Mouse (Mus musculus) v-Abl transformed pro-B cells (cell line): Measurements from ENCODE around the gene Smyd5.

Experiments used
- in situ Hi-C, 2 experiments: fragments of 400-800 bp; cut with MboI; formaldehyde crosslinking; loops; one replicate each; pipeline ENCODE4 v1.15.1; 2025; ENCODE audit not compliant: unreplicated experiment in 2 of 2

The Smyd5 gene

GRCm38 (mm10) chr6:85479979-85480378 is 48.2 kb downstream of the Smyd5 start:
- in situ Hi-C loops: no loop called here

- in situ Hi-C loops: no loop called here
These were observed 48.9 kb downstream of the Smyd5 start for GRCm38 (mm10) chr6:85480685-85481084.

GRCm38 (mm10) chr6:85483843-85484721 is 52.3 kb downstream of the Smyd5 start:
- in situ Hi-C loops: no loop called here

- in situ Hi-C loops: no loop called here
These were observed 53.9 kb downstream of the Smyd5 start for GRCm38 (mm10) chr6:85485738-85486137.

GRCm38 (mm10) chr6:85488510-85488909 is 56.7 kb downstream of the Smyd5 start:
- in situ Hi-C loops: no loop called here

GRCm38 (mm10) chr6:85489717-85490116 is 57.9 kb downstream of the Smyd5 start:
- in situ Hi-C loops: no loop called here

GRCm38 (mm10) chr6:85490252-85490651 is 58.5 kb downstream of the Smyd5 start:
- in situ Hi-C loops: no loop called here

- in situ Hi-C loops: no loop called here
These were observed 59.8 kb downstream of the Smyd5 start for GRCm38 (mm10) chr6:85491606-85492005.
